Mouse (Mus musculus) retina, embryonic 14.5 days (tissue): ENCODE measurements around the gene Dnm3.

Source experiments
- DNase-seq: peaks from one replicate; pipeline ENCODE4 v3.0.0-alpha.2; 2015; ENCODE audit warnings: low spot score

Dnm3 gene

GRCm38 (mm10) chr1:162477246-162478209, at the start of gene Dnm3:
Dnm3 (minus strand) TSS chr1:162478034.
- DNase-seq: peak; percentile 98

GRCm38 (mm10) chr1:162515116-162515515, 37.3 kb upstream of the Dnm3 start:
- no peak for DNase-seq

- no peak for DNase-seq
Measured at GRCm38 (mm10) chr1:162510013-162510356, 32.2 kb upstream of the Dnm3 start.

GRCm38 (mm10) chr1:162509329-162510012, 31.6 kb upstream of the Dnm3 start:
- DNase-seq: no peak

GRCm38 (mm10) chr1:162508211-162509005, 30.6 kb upstream of the Dnm3 start:
- no peak for DNase-seq

GRCm38 (mm10) chr1:162506516-162506915, 28.7 kb upstream of the Dnm3 start:
- DNase-seq: no peak

- no peak for DNase-seq
Measured at GRCm38 (mm10) chr1:162505649-162506048, 27.8 kb upstream of the Dnm3 start.

- DNase-seq: peak; percentile 12
Measured at GRCm38 (mm10) chr1:162476531-162477080, 1.2 kb downstream of the Dnm3 start.

- DNase-seq: no peak
Measured at GRCm38 (mm10) chr1:162472949-162473348, 4.9 kb downstream of the Dnm3 start.

GRCm38 (mm10) chr1:162471089-162471488, 6.7 kb downstream of the Dnm3 start:
- DNase-seq: no peak

GRCm38 (mm10) chr1:162469752-162470280, 8.0 kb downstream of the Dnm3 start:
- no peak for DNase-seq

- no peak for DNase-seq
Measured at GRCm38 (mm10) chr1:162463676-162464075, 14.2 kb downstream of the Dnm3 start.

- no peak for DNase-seq
Measured at GRCm38 (mm10) chr1:162458711-162459110, 19.1 kb downstream of the Dnm3 start.

- DNase-seq: no peak
Measured at GRCm38 (mm10) chr1:162456861-162457260, 21.0 kb downstream of the Dnm3 start.

- DNase-seq: no peak
Measured at GRCm38 (mm10) chr1:162456406-162456805, 21.4 kb downstream of the Dnm3 start.

- DNase-seq: peak; percentile 43
Measured at GRCm38 (mm10) chr1:162453578-162453977, 24.3 kb downstream of the Dnm3 start.

- DNase-seq: no peak
Measured at GRCm38 (mm10) chr1:162453030-162453429, 24.8 kb downstream of the Dnm3 start.

GRCm38 (mm10) chr1:162449161-162449909, 28.5 kb downstream of the Dnm3 start:
- DNase-seq: no peak

- DNase-seq: no peak
Measured at GRCm38 (mm10) chr1:162444805-162445204, 33.0 kb downstream of the Dnm3 start.

- DNase-seq: no peak
Measured at GRCm38 (mm10) chr1:162439576-162439975, 38.3 kb downstream of the Dnm3 start.

GRCm38 (mm10) chr1:162436672-162437071, 41.2 kb downstream of the Dnm3 start:
- DNase-seq: no peak
